Mouse (Mus musculus): ENCODE results near the gene Gm11034. TPM values are rescaled to one million over a fixed set of nuclear protein-coding genes. Genes with fewer than 3 reads are reported as not detected.

Gm11034 gene
- polyA plus RNA-seq, 1 experiment, result not detected

- H3K36me3 ChIP-seq (ENCODE audit: control insufficient read depth, insufficient read depth, low read length, poor library complexity, severe bottlenecking), result no peaks in the 10 kb centered on the region
- H3K4me1 ChIP-seq (ENCODE audit: control insufficient read depth, insufficient read depth, low read length), result no peaks in the 10 kb centered on the region
- no peak overlapping the region for H3K27ac ChIP-seq (ENCODE audit: insufficient read depth, low read length)
- no peak overlapping the region for H3K4me3 ChIP-seq (ENCODE audit: low read depth, low read length)
- H3K9ac ChIP-seq (ENCODE audit: low read depth, poor library complexity, severe bottlenecking), result no peak overlapping the region
- no peak for TF ChIP-seq EP300 (IDR thresholded peaks at IDR 0.05; ENCODE audit: insufficient read depth, low read depth, low read length)
- TF ChIP-seq CTCF (IDR thresholded peaks at IDR 0.05; ENCODE audit: low read depth, low read length), result no peak
- no peak for TF ChIP-seq POLR2A (IDR thresholded peaks at IDR 0.05; ENCODE audit: insufficient read depth, low read length)
- H3K27me3 ChIP-seq (ENCODE audit: control insufficient read depth, insufficient read depth, low read length, poor library complexity, severe bottlenecking), result no peaks in the 10 kb centered on the region
- no peaks in the 10 kb centered on the region for H3K9me3 ChIP-seq (replicated peaks; ENCODE audit: control insufficient read depth, insufficient read depth, low read length, poor library complexity, severe bottlenecking)
Measured at GRCm38 (mm10) chr8:72210222-72210621, 3.2 kb downstream of the Gm11034 start.

GRCm38 (mm10) chr8:72208582-72208981, 4.9 kb downstream of the Gm11034 start:
- TF ChIP-seq POLR2A (IDR thresholded peaks at IDR 0.05; ENCODE audit: insufficient read depth, low read length) (no peak), CTCF (IDR thresholded peaks at IDR 0.05; ENCODE audit: low read depth, low read length) (no peak), EP300 (IDR thresholded peaks at IDR 0.05; ENCODE audit: insufficient read depth, low read depth, low read length) (no peak)
- no peak overlapping the region for H3K9ac ChIP-seq (ENCODE audit: low read depth, poor library complexity, severe bottlenecking)
- no peaks in the 10 kb centered on the region for H3K9me3 ChIP-seq (replicated peaks; ENCODE audit: control insufficient read depth, insufficient read depth, low read length, poor library complexity, severe bottlenecking)
- no peaks in the 10 kb centered on the region for H3K36me3 ChIP-seq (ENCODE audit: control insufficient read depth, insufficient read depth, low read length, poor library complexity, severe bottlenecking)
- no peaks in the 10 kb centered on the region for H3K4me1 ChIP-seq (ENCODE audit: control insufficient read depth, insufficient read depth, low read length)
- no peak overlapping the region for H3K4me3 ChIP-seq (ENCODE audit: low read depth, low read length)
- no peak overlapping the region for H3K27ac ChIP-seq (ENCODE audit: insufficient read depth, low read length)
- H3K27me3 ChIP-seq (ENCODE audit: control insufficient read depth, insufficient read depth, low read length, poor library complexity, severe bottlenecking), result no peaks in the 10 kb centered on the region

- peaks cover 3% of the 10 kb centered on the region for H3K4me1 ChIP-seq (ENCODE audit: control insufficient read depth, insufficient read depth, low read length)
- 0 out of 2 replicates have a peak overlapping the region, but pooled peaks have one; percentile 16 for H3K27ac ChIP-seq (ENCODE audit: insufficient read depth, low read length)
- TF ChIP-seq CTCF (IDR thresholded peaks at IDR 0.05; ENCODE audit: low read depth, low read length) (no peak), POLR2A (IDR thresholded peaks at IDR 0.05; ENCODE audit: insufficient read depth, low read length) (peak; percentile 43)
- peak overlapping the region; percentile 41 for H3K4me3 ChIP-seq (ENCODE audit: low read depth, low read length)
- no peaks in the 10 kb centered on the region for H3K36me3 ChIP-seq (ENCODE audit: control insufficient read depth, insufficient read depth, low read length, poor library complexity, severe bottlenecking)
- no peaks in the 10 kb centered on the region; the same call in 1 of the 2 replicates for H3K9me3 ChIP-seq (replicated peaks; ENCODE audit: control insufficient read depth, insufficient read depth, low read length, poor library complexity, severe bottlenecking)
- H3K9ac ChIP-seq (ENCODE audit: low read depth, poor library complexity, severe bottlenecking), result peak overlapping the region; percentile 19
- H3K27me3 ChIP-seq (ENCODE audit: control insufficient read depth, insufficient read depth, low read length, poor library complexity, severe bottlenecking), result no peaks in the 10 kb centered on the region
Measured at GRCm38 (mm10) chr8:72197997-72198396, 15.4 kb downstream of the Gm11034 start.

DNA sequence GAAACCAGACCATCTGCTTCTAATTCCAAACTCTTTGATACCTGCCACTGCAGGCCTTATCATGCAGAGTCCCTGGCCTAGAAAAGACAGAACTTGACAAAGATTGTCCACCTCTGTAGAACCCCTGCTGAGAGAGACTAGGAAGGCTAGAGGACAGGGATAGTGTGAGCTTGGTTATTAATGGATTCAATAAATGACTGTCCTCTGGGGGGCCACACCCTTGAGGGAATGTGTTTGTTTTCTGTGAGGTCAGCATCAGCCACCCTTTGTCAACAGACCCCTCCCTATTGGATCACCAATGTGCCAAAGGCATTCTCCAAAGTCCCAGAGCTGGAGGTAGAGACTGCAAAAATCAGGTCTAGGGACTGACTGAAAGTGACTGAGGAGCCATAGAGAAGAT, 21.4 kb downstream of the Gm11034 start:
- no peaks in the 10 kb centered on the region for H3K9me3 ChIP-seq (replicated peaks; ENCODE audit: control insufficient read depth, insufficient read depth, low read length, poor library complexity, severe bottlenecking)
- H3K36me3 ChIP-seq (ENCODE audit: control insufficient read depth, insufficient read depth, low read length, poor library complexity, severe bottlenecking), result no peaks in the 10 kb centered on the region
- H3K4me3 ChIP-seq (ENCODE audit: low read depth, low read length), result no peak overlapping the region
- H3K27me3 ChIP-seq (ENCODE audit: control insufficient read depth, insufficient read depth, low read length, poor library complexity, severe bottlenecking), result no peaks in the 10 kb centered on the region
- H3K4me1 ChIP-seq (ENCODE audit: control insufficient read depth, insufficient read depth, low read length), result peaks cover 3% of the 10 kb centered on the region
- H3K27ac ChIP-seq (ENCODE audit: insufficient read depth, low read length), result 0 out of 2 replicates have a peak overlapping the region, but pooled peaks have one; percentile 37
- no peak overlapping the region for H3K9ac ChIP-seq (ENCODE audit: low read depth, poor library complexity, severe bottlenecking)
- TF ChIP-seq POLR2A (IDR thresholded peaks at IDR 0.05; ENCODE audit: insufficient read depth, low read length), result no peak
- TF ChIP-seq EP300 (IDR thresholded peaks at IDR 0.05; ENCODE audit: insufficient read depth, low read depth, low read length), result no peak
- TF ChIP-seq CTCF (IDR thresholded peaks at IDR 0.05; ENCODE audit: low read depth, low read length), result no peak

- no peak for TF ChIP-seq POLR2A (IDR thresholded peaks at IDR 0.05; ENCODE audit: insufficient read depth, low read length)
- no peak for TF ChIP-seq EP300 (IDR thresholded peaks at IDR 0.05; ENCODE audit: insufficient read depth, low read depth, low read length)
- TF ChIP-seq CTCF (IDR thresholded peaks at IDR 0.05; ENCODE audit: low read depth, low read length), result no peak
- Histone ChIP-seq H3K9ac (ENCODE audit: low read depth, poor library complexity, severe bottlenecking) (no peak overlapping the region), H3K27me3 (ENCODE audit: control insufficient read depth, insufficient read depth, low read length, poor library complexity, severe bottlenecking) (no peaks in the 10 kb centered on the region)
Measured at GRCm38 (mm10) chr8:72190215-72190539, 23.3 kb downstream of the Gm11034 start.

DNA sequence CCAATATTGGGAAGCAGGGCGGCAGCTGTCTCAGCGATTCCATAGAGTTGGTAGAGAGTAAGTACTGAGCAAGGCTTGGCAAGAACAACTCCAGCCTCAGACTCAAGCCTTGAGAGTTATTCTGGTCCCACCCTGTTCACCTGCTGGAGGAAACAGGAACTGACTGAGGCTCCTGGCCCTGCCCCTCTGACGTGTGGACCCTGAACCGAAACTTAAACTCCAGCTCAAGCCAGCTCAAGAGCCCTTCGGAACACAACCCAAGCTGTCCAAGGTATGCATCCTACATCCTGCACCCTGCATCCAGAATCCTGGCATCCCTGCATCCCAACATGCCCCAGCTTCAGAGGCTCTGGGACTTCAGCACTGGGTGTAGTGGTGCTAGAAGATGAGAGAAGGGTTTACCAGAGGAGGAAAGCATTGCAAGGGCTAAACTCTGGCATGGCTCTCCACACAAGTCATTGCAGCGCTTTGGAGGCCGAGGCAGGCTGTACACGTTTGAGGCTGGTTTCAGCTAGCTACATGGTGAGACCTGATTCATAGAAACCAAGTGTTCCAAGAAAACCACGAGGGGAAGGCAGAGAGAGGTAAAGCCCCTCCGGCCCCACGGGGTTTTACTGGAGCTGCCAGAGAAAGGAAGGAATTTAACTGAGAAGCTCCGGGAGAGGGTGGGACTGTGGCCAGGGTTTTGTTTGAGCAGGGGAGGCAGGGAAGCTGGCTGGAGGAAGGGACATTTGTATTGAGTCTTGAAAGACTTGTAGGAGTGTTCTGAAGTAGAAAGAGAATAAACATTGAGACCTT, 23.8 kb downstream of the Gm11034 start, which contains the start of gene Hsh2d:
Gene Hsh2d (plus strand): TSS at position 222 of the 798 bp plus-strand sequence.
- H3K9me3 ChIP-seq (replicated peaks; ENCODE audit: control insufficient read depth, insufficient read depth, low read length, poor library complexity, severe bottlenecking), result no peaks in the 10 kb centered on the region
- H3K4me3 ChIP-seq (ENCODE audit: low read depth, low read length), result peak within 1 kb of the TSS; percentile 11; the same call in 1 of the 2 replicates
- no peaks in the 10 kb centered on the region for H3K27me3 ChIP-seq (ENCODE audit: control insufficient read depth, insufficient read depth, low read length, poor library complexity, severe bottlenecking)
- no peak for TF ChIP-seq POLR2A (IDR thresholded peaks at IDR 0.05; ENCODE audit: insufficient read depth, low read length)
- H3K27ac ChIP-seq (ENCODE audit: insufficient read depth, low read length), result 0 out of 2 replicates have a peak within 1 kb of the TSS, but pooled peaks have one; percentile 9
- no peak within 1 kb of the TSS for H3K9ac ChIP-seq (ENCODE audit: low read depth, poor library complexity, severe bottlenecking)
- H3K36me3 ChIP-seq (ENCODE audit: control insufficient read depth, insufficient read depth, low read length, poor library complexity, severe bottlenecking), result no peaks in the 10 kb centered on the region
- H3K4me1 ChIP-seq (ENCODE audit: control insufficient read depth, insufficient read depth, low read length), result peaks cover 3% of the 10 kb centered on the region

More at GRCm38 (mm10) chr8:72190215-72190539, 23.3 kb downstream of the Gm11034 start:
- no peak overlapping the region for H3K27ac ChIP-seq (ENCODE audit: insufficient read depth, low read length)
- H3K9me3 ChIP-seq (replicated peaks; ENCODE audit: control insufficient read depth, insufficient read depth, low read length, poor library complexity, severe bottlenecking), result no peaks in the 10 kb centered on the region
- H3K4me1 ChIP-seq (ENCODE audit: control insufficient read depth, insufficient read depth, low read length), result peaks cover 3% of the 10 kb centered on the region
- no peaks in the 10 kb centered on the region for H3K36me3 ChIP-seq (ENCODE audit: control insufficient read depth, insufficient read depth, low read length, poor library complexity, severe bottlenecking)
- no peak overlapping the region for H3K4me3 ChIP-seq (ENCODE audit: low read depth, low read length)
